Mouse (Mus musculus) T-cell, adult 2 months (primary cell): ENCODE measurements around the gene Cntnap5c.

Experiments
- DNase-seq: peaks from one replicate; pipeline ENCODE4 v3.0.0; 2022; ENCODE audit warnings: low spot score

Gene Cntnap5c

DNA sequence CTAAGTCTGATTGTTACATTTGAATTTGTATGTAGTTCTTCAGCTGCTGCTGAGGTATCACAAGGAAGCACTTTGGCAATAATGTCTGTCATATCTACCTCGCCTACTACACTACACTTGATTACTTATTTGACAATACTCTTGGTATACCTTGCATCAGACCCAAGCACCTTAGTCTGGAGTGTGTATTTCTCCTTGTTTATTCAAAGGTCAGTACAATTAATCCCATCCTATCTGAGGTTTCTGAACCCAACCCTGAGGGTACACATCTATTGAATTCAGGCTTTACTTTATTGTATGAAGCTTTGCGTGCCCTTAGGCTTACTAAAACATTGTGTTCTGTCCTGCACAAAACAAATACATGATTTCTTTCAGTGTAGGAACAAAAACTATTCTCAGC, 235.1 kb downstream of the Cntnap5c start:
- DNase-seq, result no peak

DNA sequence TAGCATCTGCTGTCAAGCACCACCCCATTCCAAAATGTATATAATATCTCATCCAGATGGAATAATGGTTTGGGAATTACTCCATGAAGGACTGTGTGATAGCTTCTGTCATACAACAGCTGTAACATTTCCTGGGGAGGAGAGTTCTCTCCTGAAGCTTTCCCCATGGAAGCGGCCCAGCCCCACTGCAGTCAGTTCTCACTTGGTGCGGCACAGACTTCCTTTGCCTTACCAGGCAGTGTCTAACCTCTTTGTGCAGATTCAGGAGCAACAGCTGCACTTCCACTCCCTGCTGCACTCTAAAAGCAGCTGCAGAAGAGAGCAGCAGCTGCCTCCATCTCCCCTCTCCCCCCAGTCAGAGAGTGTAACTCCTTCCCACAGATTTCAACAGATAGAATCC, 271.8 kb downstream of the Cntnap5c start:
- DNase-seq, result no peak

DNA sequence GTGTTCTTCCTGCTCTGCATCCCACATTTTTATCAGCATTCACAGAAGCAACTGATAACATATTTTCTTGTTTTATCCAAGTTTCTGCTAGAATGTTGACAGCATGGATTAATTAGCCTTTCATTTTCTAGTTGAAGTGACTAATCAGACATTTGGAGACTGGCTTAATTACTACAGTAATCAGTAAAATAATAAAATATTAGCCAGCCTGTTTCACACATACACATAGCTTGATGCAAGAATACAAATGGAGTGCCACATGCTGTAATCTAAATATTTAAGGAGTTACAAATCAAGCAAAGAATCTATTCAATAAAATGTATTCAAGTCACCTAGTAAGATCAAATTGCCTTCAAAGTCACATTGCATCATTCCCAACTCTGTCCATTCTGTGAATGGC, 275.8 kb downstream of the Cntnap5c start:
- DNase-seq, result no peak

DNA sequence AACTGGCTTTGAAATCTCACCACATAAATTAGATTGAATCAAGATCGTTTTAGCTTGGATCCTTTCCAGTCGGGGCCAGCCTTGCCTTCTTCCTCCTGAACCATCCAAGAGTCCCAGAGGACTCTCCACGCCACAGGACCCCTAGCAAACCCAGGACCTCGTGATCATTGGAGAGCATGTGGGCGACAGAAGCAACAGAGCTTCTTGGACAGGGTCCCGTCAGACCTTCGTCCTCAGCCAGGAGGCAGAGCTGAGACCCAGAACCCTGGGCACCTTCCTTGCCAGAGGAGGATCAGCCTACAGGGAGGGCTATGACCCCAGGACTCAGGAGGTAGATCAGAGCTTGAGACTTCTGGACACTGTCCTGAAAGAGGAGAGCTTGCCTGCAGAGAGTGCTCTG, 300.5 kb downstream of the Cntnap5c start:
- no peak for DNase-seq

DNA sequence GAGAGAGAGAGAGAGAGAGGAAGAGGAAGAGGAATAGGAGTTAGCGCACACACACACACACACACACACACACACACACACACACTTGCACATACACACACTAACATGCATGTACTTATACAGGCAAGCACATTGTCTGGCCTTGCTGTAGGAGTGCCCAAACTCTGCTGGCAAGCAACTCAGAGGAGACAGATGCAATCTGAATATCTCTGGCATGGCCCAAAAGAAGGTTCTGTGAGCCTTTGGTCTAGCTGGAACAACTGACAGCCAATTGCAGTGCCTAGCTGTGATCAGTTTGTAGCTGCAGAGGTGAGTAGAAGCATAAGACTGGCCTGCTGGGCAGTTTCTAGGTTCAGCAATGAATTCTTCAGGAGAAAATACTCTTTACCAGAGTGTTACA, 313.3 kb downstream of the Cntnap5c start:
- DNase-seq, result no peak

DNA sequence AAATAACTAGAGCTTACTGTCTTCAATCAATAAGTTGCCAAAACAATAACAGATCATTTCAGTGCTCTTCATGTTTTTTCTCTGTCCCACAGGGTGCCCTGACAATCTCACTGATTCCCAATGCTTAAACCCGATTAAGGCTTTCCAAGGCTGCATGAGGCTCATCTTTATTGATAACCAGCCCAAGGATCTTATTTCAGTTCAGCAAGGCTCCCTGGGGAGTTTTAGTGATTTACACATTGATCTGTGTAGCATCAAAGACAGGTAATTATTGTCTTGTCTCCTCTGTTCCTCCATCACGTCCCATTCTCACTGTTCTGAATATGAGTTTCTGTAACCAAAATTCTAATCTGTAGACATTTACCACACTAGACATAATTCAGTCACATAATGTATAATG, 335.1 kb downstream of the Cntnap5c start:
- DNase-seq, result no peak

DNA sequence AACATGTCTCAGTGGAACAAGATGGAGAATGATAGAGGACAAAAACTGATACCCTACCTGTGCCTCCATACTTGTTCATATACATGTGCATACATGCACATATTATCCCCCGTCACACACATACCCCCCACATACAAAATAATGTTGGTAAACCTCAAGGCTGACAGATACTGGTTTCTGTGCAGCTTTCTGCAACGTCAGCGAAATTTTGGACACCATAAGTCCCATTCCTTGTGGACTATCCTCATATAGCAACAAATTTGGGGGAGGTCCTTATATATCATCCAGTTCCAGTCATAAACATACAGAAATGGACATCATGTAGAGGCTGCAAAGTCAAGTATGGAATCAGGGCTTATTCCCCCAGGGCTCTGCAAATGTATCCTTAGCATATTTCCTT, 338.5 kb downstream of the Cntnap5c start:
- DNase-seq, result no peak

DNA sequence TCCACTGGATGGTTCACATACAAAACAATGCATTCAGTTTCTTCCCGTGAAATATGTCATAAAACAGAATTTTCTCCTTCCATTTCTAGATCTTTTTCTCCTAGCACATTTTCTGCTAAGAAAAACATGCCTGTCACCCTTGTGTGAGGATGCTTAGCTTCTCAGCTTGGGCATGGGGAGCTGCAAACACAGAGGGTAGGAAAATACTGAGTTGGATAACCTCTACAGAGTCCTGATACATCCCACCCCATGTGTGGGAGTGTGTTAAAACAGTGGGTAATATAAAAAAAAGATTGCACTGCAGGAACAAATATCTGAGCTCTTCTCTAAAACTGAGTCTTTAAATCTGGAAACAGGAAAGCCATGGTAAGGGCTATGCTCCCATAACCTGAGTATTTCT, 339.0 kb downstream of the Cntnap5c start:
- no peak for DNase-seq

DNA sequence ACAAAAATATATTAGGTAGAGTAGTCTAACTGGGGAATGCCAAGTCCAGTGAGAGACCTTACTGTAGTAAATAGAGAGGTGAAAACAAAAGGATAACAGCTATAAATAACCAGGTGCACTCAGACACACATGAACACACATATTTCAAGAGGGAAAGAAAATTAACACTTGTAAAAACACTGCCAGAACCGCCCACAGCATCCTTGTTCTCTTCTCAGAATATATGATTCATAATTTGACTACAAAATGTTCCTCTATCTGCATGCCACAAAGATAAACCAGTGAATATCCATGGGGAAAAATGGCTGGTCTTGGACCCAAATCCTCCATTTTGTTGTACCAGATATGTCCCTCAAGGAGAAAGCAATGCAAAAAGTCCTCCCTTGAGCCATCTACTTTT, 417.8 kb downstream of the Cntnap5c start:
- DNase-seq, result no peak

DNA sequence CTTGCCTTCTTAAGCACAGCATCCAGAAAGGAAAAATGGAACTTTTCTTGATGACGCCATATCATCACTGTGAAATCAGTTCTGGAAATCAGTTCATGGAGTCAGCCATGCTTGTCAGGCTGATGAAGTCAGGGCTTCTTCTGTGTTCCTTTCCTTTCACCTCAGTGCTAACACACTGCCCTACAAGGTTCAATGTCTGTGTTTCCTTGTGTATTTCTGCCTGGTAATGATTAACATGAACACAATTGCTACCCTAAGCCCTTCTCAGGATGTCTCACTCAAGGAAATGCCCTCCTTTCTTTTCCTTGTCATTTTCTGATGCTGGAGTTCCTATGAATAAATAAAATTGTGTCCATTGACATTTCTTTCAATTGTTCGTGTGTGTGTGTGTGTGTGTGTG, 431.8 kb downstream of the Cntnap5c start:
- DNase-seq, result no peak

DNA sequence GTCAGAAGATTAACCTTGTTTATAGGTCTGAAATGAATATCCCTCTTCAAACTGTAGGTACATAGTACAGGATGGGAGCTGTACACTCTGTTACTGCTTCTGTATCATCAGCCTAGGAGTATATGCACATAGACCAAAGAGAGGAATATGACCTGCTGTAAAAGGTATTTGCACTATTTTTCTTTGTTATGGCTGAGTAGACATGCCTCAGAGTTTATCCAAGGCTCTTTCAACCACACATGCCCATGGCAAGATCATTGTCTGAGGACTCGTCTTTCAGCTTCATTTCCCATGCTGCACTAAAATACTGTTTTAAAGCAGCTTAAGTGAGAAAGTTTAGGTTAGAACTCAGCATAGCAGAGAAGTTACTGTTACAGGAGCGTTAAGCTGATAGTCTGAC, 498.7 kb downstream of the Cntnap5c start:
- no peak for DNase-seq

DNA sequence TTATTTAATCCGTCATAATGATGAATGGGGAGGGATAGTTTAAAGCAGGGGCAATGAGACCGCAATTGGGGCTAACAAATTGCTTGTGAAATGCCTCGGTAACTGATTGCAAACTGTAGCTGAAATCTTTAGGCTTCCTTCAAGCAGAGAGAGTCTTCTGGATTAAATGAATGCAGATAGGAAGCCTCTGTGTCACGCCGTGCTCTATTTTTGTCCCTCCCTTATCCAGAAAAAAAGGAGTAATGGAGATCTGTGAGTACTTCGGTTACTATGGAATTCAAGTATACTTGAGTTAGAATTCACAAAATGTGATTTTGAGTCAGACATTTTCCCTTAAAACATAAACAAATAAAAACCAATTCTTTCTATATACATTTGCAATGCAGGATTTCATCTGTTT, 581.9 kb downstream of the Cntnap5c start:
- no peak for DNase-seq

DNA sequence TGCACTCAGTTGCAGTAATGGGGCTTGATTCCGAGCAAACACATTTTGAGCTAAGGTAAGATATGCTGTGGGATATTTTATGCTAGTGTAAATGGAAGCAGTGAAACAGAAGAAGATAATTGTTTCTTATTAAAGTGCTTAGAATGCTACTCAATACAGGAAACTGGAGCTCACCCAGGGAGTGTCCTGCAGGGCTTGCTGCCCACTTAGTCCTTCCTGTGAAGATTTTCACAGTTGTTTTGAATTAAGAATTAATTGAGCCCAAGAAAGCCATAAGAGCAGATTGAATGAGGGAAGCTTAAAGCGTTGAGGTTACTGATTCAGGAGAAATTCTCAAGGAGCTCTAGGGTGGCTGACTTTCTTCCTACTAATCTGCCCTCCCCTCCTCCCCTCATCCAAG, 586.9 kb downstream of the Cntnap5c start:
- no peak for DNase-seq

DNA sequence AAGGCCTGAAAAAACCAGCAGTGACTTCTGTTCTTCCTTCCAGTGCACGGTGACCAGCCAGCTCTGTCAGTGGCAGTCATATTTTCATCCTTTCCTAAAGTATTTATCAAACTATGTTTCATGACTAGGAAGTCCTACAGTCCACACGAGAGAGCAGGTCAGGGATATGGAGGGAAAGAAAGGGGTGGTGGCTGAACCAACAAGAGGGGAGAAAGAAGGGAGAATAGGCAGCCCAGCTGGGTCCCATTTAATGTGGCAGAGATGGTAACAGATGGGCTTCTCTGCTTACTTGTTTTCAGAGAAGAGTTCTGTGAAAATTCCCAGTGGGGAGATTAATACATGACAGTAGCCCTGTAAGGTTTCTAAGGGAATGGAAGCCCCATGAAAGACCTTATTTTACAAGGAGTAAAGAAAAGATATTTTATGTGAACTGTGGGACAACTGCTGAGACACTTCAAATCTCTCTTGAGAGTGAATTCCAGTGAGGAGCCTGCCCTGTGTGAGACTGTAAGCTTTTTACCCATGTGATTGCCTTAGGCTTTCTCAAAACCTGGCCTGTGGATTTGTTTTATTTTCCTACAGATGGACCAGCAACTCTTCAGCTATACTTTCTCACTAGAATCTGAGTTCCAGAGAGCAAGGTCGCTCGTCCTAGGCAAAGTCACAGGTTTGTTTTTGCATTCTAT, 594.4 kb downstream of the Cntnap5c start:
- no peak for DNase-seq

DNA sequence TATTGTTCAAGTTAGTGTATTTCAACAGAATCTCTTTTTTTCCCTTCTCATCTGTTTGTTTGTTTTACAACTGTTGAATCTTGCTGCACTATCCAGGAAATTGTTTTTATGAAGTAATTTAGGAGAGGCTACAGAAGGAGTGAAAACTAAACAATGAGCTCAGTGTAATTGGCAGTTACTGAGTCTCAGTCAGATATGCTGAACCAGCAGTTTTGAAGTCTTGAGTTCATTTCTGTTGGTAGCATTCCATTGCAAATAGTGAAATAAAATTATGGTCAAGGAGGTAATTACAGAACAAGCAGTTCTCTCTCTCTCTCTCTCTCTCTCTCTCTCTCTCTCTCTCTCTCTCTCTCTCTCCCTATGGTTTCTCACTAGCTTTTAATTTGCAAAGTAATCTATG, 600.7 kb downstream of the Cntnap5c start:
- DNase-seq, result no peak

DNA sequence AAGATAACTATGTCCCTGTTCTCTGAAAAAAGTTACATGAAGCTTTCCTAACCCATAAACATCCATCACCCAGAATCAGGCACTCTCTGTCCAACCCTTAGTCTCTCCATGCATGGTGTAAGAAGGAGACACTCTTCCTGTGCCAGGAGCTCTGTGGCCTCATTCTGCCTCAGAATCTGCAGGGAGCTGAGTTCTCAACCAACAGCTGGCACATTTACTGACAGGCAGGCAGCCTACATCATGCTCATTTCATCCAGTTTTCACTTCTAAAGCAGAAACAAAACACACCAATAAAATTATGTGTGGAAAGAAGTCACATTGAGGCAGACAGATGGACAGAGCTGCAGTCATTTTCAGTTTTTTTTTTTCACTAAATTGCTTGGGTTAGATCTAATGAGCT, 638.4 kb downstream of the Cntnap5c start:
- DNase-seq, result no peak

DNA sequence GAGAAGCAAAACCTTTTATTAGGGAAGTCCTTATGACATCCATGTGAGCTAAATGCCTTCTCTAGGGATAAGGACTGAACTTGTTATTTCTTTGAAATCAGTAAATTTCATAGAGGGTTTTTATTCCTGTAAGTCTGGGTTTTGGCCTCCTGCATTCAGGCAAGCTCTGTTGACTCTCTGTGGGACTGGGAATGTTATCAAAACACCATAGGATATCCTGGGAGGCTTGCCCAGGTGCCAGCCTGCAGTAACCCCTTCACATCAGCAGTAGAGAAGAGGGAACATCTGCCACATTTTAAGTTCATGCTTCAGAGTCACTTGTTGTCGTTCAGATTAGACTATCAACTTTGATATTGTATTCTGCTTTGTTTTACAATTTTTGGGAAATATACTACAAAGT, 639.4 kb downstream of the Cntnap5c start:
- DNase-seq, result no peak

DNA sequence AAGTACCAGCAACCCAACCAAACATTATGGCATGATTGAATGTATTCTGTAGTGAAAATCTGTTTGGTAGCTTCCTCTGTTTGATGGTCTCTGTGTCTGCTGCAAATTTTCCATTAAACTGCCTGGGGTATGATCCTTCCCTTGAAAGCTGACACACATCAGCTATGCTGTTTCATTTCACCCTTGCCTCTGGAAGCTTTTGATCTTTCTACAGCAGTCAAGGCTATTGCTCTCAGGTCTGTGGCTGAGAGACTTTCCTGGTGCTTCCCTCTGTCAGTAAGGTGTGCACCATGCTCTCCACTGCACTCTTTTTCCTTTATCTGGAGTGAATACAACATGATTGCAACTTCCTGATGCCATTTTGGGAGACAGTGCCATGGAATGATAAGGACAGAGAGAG, 668.1 kb downstream of the Cntnap5c start:
- DNase-seq, result no peak
